Mouse (Mus musculus): ENCODE data around the gene Gm21188.
"Not testable (repeated sequence)": the region's sequence is repeated elsewhere in the genome, so short reads cannot be mapped to it uniquely, and the experiment has no call there.

The Gm21188 gene

DNA sequence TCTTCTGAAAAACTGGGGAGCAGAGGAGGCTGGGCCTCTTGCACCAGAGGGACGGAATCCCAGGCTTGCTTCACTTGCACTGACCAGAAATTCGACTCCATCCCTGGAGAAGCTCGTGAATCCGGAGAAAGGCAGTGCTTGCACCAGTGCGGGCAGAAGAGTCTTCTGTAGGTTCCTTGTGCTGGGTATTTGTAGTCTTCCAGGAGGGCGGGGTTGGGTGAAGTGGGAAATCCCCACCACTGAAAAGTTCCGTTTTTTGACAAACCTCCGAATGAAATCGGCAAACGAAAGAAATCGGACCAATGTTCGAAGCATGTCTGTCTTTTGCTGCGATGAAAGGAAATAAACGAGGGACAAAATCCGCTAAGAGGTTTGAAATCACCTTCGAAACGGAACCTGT, 25.1 kb downstream of the Gm21188 start, which contains the start of gene Gm36079:
Gene Gm36079 (minus strand): TSS at position 101 of the 400 bp plus-strand sequence.
- DNase-seq (ENCODE audit: low spot score in 2 of 2): not testable (repeated sequence)

DNA sequence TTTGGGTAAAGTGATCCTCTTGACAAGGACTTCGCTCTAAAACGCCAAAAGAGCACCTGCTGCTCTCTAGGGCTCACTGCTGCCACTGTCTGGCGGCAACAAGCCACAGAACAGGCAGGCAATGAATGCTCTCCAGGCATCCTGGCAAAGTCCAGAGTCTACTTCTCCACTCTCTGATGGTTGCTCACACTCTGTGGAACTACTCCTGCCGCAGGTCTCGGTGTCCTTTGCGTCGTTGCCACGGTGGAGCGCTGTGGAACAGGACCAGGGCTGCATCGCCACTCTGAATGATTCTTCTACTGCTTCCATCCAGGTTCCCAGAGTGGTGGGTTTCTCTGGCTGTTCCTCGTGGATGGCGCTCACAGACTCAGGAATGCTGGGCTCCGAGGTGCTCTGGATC, 25.6 kb downstream of the Gm21188 start:
- DNase-seq (ENCODE audit: low spot score in 2 of 2): not testable (repeated sequence)

DNA sequence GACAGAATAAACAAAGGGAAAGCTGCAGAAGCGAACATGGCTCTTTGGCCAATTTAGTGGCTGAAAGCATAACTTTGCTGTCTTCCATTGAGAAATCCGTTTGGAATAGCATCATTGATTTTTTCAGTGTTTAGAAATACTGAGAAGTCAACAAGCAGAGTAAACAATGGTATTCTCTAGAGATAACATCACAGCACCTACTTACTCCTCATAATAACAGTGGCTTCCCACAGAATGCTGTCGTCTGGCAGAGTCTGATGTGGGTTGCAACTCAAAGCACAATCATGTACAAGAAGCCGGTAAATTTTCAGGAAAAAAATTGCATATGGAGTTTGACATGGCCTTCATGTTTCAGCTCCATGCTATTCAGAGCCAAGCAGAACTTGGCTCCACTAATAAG, 26.4 kb downstream of the Gm21188 start:
- peak; percentile 31 to 35 for DNase-seq (ENCODE audit: low spot score in 2 of 2)

DNA sequence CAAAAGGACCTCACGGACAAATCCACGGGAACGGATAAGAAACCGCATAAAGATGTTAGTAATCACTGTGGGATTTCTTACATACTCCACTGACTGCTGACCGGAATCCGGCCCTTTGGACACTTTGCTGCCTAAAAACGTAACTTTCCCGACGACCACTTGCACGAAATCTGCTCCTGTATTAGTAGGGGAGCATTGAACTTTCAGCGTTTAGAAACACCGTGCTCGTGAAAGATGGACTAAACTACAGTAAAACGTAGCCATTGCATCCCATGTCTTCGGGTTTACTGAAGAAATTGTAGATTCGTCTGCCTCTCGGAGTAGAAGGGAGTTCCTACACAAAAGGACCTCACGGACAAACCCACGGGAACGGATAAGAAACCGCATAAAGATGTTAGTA, 27.0 kb downstream of the Gm21188 start:
- not testable (repeated sequence) for DNase-seq (ENCODE audit: low spot score in 2 of 2)

DNA sequence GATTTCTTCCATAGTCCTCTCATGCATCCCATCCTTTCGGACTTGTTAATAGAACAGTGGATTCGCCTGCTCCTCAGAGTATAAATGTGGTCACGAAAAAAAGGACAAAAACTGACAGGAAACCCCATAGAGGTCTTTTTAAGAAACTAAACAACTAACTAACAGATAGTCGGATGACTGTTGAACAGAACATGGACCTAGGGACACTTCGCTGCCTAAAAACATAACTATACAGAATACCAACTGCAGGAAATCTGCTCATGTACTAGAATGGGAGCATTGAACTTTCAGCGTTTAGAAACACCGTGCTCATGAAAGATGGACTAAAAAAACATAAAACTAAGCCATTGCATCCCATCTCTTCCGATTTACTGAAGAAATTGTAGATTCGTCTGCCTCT, 27.4 kb downstream of the Gm21188 start:
- not testable (repeated sequence) for DNase-seq (ENCODE audit: low spot score in 2 of 2)

DNA sequence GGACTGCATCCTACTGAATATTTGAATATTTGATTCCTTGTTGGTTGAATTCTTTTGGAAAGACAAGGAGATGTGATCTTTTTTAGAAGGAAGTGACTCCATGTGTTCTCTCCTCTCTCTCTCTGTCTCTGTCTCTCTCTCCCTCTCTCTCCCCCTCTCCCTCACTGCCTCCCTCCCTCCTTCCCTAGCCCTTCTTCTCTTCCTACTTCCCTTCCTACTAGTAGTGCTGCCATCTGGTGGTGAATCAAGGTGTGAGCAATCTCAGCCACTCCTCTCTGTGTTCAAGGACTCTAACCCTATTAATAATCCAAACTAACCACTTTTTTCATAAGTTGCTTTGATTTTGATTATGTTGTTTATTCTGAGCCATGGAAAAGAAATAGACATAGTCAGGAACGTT, 30.5 kb downstream of the Gm21188 start:
- not testable (repeated sequence) for DNase-seq (ENCODE audit: low spot score in 2 of 2)

DNA sequence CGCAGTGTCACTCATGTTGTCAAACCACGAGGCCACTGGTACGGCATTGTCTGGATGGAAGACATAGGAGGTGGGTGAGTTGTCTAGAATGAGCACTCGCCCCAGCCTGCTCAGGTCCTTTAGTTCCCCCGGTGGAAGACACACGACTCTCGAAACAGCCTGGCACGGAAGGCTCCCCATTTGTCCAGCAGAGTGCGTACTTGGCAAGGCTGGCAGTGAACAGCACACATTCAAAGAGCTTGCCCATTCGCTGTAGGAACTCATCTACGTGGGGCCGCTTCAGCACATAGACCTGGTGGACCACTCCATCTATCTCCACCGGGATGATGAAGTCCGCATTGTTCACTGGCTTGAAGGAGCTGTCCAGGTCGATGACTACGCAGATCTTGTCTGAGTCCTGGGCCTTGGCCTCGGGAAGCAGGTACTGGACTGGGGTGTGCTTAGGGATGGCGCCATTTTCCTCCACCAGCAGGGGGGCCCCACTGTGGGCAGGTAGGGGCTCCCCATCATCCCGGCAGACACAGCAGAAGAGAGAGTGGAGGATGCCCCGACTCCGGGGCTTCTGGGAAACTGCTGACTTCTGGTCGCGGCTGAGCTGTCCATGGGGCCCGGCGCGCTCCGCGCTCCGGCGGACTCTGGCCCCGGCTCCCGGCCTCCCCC, 36.5 kb downstream of the Gm21188 start:
- DNase-seq (ENCODE audit: low spot score in 2 of 2): not testable (repeated sequence)

DNA sequence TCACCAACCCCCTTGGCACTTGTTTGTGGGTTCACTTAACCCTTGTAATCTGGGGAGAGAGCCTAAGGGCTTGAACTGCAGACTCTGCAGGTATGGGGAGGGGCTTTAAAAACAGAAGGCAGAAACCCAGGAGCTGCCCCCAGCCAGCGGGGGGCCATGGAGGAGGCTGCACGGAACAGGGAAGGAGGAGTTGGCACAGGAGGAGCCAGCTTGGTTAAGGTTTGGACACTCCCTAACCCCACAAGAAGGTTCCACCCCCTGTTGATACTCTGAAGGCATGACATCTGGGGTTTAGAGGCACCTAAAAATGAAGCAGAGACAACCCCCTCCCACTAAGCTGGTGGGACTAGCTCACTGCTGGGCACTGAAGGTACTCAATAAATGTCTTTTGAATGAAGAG, 38.0 kb downstream of the Gm21188 start:
- DNase-seq (ENCODE audit: low spot score in 2 of 2): not testable (repeated sequence)

DNA sequence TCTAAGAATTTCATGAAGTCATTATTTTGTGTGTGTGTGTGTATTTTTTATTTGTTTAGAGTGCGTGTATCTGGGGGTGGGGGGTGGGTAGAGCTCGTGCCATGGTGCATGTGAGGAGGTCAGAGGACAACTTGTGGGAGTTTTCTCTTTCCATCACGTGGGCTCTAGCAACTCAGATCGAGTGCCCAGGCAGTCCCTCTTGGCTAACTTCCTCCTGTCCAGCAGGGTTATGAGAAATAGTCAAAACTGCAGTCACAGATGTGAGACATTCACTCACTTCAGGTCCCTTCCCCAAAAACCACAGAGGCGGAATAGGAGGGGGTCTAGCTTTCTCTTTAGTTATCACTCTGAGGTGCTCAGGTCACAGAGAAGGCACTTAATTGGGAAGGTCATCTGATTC, 38.5 kb downstream of the Gm21188 start:
- DNase-seq (ENCODE audit: low spot score in 2 of 2): not testable (repeated sequence)

DNA sequence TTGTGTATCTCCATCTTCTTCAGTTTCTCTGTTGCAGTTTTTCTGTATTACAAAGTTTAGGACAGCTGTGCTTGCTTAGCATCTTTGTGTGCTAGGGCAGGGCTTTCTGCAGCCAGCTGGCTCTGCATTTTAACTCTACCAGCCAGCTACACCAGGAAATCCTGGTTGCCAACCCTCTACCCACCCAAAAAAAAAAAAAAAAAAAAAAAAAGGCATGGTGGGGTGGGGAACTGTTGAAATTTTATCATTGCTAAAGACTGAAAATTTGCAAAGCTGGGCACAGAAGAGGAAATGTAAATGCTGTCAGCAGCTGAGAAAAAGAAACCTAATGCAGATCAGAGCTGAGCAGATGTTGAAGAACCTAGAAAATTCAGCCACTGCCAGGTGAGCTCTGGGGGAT, 41.9 kb downstream of the Gm21188 start:
- DNase-seq (ENCODE audit: low spot score in 2 of 2): not testable (repeated sequence)

DNA sequence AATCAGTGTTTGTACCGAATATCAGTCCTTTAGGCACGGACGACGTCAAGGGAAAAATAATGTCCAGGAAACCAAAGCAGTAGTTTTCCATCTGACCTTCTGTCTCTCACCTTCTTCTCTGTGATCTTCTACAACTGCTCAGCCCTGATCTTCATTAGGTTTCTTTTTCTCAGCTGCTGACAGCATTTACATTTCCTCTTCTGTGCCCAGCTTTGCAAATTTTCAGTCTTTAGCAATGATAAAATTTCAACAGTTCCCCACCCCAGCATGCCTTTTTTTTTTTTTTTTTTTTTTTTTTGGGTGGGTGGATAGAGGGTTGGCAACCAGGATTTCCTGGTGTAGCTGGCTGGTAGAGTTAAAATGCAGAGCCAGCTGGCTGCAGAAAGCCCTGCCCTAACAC, 52.8 kb downstream of the Gm21188 start:
- not testable (repeated sequence) for DNase-seq (ENCODE audit: low spot score in 2 of 2)

DNA sequence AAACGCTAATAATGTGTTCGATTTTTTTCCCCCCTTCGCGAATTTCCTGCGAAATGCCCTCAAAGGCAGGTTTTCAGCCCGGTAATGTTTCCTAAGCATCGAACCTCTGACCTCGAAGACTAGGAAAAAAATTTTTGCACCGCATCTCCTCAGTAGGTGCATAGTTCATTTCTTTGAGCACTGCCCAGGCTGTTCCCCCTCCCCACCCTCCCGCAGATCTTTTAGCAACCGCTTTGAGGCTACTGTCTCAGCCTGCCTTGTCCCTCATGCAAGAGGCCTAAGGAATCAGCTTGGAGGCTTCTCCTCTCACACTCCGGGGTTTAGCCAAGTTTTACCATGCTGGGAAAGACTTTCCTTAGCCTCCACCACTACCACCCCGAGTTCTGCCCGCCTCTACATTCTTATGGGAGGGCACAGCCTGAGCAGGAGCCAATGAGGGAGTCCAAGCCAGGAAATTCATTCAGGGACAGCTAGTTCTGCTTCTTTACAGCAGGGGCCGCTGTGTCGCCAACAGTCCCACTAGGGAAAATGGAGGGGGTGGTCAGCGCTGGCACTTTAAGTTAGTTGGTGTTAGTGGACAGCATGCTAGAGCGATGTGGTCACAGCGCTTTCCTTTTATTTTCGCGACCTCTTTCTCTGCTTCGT, 53.4 kb downstream of the Gm21188 start:
- DNase-seq (ENCODE audit: low spot score in 2 of 2): not testable (repeated sequence)

DNA sequence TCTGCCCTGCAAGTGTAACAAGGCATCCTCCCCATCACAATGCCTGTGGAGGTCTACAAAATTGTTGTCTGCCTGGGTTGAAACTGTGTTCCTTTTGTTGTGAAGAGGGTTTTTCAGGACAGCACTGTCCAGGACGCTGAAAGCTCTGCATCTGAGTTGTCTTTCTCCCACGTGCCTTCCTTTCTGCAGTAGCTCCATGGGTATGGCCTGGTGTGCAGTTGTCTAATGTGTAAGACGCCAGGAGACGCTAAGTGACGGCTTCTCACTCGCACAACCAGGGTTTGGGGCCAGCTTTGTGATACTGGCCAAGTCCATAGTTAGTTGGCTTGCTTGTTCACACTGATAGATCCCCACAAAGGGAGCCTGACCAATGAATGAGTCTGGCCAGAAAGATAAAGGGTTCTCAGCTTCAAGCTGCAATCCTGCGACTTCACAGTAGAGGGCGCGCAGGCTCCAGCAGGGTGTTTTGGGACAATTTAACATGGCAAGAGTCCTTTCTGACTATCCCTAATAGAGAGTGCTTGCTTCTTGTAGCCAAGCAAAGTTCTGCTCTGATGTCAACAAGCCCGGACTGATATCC, 60.0 kb downstream of the Gm21188 start:
- DNase-seq (ENCODE audit: low spot score in 2 of 2): not testable (repeated sequence)

DNA sequence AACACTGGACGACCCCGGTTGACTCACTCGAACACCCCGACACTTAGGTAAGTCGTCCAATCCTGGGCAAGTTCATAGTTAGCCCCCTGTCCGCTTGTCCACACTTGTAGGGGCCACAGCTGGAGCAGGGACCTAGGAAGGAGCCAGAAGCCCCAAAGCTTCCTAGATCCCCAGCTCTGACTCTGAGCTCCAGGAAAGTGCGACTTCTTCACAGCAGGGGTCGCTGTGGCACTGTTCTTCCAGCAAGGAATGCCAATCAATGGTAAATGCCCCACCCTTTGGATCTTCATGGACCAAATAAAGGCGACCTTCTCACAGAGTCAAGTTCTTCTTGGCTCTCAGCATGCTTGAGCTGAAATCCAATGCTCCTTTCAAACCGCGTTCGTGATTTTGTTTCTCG, 60.7 kb downstream of the Gm21188 start:
- not testable (repeated sequence) for DNase-seq (ENCODE audit: low spot score in 2 of 2)
